Mouse (Mus musculus) cerebellum, postnatal 4 days (tissue): ENCODE measurements around the gene Abhd17c.
"Not testable (repeated sequence)": the region's sequence is repeated elsewhere in the genome, so short reads cannot be mapped to it uniquely, and the experiment has no call there.

Experiments
- DNase-seq, 2 experiments: peaks; one replicate each; pipeline ENCODE4 v3.0.0; 2022; ENCODE audit warnings: low spot score in 2 of 2, mixed read lengths in 1 of 2

Abhd17c gene

DNA sequence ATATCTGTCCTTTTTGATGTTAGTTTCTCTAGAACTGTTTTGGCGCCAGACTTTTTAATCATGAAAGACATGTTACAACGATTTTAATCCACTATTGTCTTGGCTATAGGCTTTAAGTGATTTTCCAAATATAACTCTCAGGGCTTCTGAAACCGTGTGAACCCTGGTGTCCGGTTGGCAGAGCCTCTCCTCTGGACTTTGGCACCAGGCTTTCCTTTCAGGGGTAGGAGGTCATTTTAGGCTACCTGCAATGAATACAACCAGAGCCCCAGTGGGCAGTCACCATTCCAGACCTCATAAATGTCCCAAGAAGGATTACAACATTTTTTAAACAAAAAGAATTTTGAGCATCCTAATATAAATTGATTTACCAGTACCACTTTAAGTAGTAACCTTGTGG is 1.1 kb upstream of the Abhd17c start:
- DNase-seq: no peak

DNA sequence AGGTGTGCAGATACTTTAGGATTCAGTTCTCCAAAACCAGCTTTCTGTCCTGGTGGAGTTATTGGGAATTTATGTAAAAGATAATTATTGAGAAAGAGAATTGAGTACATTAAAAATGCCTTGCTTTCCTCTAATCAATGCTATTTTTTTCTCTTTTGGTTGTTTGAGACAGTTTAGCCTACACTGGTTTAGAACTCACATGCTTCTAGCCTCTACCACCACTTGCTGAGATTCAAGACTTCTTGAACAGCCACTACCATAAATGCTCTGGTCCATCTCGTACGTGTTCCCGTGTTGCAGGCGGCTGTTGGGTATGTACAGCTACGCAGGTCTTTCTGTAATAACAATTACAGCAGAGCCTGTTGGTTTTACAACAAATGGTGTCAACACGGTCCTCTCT is 681 bp upstream of the Abhd17c start:
- no peak for DNase-seq

DNA sequence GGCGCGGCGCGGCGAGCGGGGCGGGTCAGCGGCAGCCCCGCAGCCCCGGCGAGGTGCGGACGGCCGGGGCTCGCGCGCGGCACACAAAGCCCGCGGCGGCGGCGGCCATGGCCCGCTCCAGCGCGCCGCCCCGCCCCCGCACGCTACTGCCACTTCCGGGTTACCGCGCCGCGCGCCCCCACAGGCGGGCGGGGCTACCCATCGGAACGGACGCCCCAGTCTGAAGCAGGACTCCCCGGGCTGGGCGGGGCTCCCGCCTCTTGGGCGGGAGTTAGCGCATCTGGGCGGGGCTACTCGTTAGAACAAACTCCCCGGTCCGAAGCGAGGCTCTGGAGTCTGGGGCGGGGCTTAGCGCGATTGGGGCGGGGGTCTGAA is 254 bp upstream of the Abhd17c start:
- peak; percentile 80 to 93 for DNase-seq

DNA sequence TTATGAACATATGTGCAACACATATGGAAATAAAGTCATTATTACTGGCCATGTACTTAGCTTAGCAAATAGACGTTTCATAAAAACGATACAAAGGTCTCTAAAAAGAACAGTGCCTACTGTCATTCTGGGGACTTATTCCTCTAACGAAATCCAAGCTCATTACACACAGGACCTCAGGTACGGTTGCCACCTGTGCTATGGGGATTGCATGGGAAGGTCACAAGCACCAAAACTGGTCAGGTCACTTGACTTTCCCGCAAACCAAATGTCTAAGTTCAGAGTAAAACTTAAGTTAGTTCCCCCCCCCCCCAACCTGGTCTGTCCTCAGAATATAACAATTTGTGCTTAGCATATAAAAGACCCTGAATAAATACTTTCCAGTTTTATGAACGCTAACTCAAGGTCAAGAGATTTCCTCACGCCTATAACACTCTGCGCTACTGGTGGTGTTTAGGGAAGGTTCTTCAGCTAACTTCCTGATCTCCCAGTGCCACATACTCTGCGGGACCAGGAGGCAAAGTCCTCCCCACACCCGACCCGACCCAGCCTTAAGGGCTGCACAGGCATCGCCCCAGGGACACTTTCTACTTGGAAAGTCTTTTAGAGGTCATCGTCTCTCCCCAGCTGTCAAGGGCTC is 1.2 kb downstream of the Abhd17c start:
- no peak for DNase-seq

DNA sequence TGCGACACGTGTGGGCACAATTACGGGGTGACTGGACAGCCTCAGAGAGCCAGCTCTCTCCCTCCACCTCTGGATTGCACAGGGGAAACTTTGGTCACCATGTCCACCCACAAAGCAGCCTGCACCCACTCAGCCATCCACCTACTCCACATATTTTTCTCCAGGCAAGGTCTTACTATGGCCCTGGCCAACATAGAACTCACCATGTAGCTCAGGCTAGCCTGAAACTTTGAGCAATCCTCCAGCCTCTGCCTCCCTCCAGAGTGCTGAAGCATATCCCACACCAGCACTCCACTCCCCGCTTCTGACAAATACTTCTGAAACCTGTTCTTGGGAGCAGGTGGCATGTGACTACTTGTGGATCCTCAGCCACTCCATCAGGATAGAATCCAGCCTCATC is 1.9 kb downstream of the Abhd17c start:
- DNase-seq: no peak

DNA sequence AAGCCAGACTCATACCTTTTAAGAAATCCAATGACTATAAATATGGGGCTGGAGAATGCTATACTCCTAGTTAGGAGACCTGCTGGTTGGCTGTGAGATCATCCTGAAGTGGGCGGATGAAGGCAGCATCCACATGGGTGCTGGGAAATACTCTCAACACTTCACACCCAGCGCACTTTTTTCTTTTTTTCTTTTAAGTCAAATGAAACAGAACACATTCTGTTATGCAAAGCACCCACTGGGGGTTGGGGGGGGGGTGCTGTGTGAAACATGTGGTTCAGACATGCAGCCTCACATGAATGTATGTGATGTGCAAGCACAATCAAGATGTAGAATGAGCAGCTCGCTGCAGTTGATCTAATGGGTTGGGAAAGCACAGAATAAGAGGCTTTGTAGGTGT is 2.8 kb downstream of the Abhd17c start:
- no peak for DNase-seq

DNA sequence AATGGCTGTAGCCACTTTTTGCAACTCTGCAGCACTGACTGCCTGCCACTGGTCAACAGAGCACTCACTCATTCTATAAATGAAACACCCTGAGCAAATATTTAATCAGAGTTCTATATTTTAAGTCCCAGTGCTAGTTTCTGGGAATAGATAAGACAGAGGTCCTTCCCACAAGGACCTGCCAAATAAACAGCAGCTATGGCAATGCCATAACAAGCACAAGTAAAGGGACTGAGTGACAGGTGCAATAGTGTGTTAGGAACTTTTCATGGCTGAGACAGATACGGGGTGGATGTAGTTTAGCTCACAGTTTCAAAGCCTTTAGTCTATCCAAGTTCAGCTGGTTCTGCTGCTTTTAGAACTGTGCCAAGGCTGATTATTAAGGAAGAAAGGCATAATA is 3.9 kb downstream of the Abhd17c start:
- DNase-seq: no peak

DNA sequence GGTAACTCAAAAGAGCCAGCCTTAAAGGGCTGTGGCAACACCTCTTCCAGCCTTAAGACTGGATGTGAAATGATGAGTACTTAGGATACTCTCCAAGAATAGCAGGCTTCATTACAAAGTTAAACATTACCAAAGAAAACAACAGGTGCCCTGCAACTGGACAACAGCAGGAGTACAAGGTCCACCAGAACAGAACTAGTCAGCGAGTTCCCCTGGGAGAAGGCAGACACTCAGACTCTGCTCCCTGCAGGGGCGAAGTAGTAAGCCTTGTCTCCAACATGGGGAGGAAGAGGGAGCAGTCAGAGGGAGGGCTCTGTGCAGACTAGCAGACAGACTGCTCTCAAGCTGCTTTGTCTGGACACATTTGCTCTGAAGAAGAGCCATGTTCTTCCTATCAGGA is 6.1 kb downstream of the Abhd17c start:
- DNase-seq: no peak

DNA sequence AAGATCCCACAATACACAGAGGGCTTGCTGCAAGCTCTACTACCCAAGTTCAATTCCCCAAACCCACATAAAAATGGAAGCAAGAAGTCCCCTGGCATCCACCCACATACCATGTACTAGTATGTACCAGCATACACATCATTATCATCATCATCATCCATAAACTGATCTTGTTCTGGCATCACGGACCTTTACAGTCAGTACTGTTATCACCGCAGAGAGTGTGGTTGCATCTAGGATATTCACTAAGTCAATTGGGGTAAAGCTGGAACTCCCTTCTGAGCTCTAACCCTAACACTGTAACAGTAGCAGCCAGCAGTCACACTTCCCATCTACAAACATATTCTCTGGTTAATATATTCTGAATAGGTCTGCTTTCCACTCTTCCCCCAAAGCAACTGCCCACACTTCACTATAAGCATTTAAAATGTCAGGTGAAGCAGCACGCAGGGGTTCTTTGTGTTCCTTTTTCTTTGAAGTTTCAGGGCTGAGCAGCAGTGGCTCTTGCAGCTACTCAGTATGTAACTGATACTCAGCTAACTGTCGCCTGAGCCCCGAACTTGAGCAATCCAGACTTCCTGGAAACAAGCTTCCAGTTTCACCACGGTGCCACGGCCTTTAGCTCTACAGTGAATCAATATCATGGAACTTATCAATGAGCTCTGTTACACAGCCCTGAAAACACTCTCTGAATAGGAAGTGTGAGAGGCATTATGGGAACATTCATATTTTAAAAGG is 8.8 kb downstream of the Abhd17c start:
- no peak for DNase-seq

DNA sequence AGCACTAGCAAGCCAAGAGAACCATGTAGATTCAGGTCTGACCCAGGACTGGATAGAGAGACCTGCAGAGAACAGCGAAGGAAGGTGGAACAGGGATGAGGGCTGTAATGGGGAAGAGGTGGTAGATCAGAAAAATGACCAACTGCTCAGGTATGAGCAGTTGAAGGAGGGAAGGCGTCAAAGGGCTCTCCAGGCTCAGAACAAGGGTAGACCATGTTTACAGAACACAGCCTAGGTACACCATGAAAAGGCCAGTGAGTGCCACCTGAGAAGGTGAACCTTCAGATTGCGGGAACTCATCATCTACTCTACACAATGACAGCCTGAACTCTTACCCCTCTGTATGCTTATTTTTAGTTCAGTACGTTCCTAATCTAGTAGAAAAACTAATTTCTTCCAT is 9.5 kb downstream of the Abhd17c start:
- no peak for DNase-seq

DNA sequence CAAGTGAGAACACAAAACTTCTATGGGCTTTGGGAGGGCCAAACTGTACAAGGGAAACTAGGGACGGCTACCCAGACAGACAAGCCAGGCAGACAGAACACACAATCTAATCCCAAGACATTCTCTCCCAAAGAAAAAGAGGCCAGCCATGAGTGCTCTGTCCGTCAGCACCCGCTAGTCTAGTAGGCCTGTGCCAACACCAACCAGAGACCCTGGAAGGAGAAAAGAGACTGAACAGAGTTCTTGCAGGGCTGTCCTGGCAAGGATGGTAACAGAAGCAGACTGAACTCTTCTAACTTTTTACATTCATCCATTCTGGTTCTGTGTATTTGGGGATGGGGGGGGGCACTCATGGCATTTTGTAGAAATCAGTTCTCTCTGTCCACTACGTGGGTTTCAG is 12.1 kb downstream of the Abhd17c start:
- no peak for DNase-seq

DNA sequence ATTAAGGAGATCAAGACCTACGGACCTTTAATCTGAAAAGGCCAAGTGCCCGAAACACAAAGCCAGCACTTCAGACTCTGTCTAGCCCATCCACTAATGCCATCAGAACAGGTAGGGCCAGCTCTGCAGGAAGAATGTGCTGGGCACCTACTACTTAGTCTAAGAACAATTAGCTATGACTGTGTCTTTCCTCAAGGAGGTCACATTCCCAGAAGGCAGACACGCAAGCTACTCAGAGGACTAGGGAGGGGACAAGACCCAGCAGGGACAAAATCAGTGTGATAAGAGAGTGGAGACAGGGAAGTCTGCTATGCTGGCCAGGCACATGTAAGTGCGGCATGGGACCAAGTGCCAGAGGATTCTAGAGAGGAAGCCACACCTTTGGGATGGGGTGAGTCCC is 13.0 kb downstream of the Abhd17c start:
- DNase-seq: no peak

DNA sequence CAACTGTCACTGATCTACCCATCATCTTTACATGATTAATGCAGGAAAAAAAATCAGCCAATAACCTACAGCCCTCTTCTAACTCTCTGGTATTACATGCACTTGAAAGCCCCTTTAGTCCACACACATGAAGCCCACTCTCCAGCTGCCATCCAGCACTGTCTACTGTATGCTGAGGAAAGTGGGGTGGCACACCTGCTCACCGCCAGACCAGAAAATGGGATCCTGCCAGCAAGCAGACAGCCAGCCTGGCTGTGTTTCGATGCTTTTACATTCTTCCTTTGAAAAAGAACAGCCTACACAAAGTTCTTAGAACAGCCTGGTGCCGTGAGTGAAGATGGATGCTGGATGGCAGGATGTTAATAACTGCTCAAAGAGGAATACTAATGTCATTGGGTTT is 13.9 kb downstream of the Abhd17c start:
- no peak for DNase-seq

DNA sequence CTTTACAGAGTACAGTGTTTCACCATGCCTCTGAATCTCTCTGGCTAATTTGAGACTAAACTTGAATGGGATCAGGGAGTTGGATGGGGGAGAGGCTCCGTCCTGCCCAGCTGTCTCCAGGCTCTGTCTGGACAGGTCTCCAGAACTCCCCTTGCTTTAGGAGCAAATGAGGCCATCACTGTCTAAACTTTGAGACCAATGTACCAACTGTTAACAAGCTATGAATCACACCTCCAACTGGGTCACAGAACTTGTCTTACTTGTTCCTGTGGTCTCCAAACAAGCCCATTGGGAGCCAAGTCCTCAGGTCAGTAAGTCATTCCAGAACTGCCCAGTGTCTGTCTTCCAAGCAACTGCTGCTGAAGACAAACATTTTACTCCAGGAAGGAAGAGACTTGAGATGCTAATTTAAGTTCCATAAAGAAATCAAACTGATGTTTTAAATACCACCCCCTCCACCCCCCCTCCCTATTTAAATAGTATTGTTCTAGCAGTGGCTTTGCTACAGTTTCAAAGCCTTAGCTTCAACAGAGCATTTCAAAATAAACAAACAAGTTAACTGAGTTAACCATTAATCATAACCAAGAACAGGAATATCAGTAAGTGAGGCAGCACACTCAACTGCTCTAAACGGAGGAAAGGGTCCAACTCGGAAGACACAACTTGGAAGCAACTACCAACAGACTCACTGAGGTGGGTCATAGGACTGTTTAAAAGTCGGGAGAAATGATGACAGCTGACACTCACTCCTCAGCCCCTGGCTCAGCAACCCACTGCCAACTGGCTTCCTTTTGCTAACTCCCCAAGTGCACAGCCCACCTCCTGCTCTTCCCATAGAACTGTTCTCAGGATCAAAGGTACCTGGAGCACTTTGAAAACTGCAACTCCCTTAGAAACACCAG is 15.6 kb downstream of the Abhd17c start:
- DNase-seq: no peak

DNA sequence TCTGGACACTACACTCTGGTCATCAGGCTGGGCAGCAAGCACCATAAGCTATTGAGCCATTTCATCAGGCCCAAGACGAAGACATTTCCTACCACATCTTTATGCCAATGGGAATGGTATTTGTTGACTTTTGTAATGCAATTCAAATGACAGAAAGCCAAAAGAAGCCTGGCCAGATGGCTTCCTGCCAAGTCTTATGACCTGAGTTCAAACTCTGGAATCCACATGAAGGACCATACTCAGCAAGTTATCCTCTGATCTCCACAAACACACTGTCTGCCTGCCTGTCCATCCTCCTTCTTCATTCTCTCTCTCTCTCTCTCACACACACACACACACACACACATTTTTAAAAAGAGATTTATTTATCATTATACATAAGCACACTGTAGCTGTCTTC is 19.0 kb downstream of the Abhd17c start:
- no peak for DNase-seq

DNA sequence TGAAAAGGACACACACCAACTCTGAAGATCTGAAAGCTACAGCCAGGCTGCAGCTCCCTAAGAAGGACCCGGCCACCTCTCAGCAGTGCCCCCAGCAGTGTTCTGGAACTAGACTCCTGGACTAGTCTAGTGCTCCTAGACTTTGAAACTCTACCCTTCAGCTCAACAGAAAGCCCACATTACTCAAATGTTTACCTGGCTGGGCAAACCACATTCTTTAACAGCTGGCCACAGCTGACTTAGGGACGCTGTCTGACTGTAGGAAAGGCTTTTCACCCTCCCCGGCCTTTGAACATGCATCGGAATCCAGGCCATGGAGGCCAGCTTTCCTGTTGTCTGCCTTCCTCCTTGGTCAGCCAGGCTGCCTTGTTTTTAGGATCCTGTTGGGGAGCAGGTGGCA is 20.0 kb downstream of the Abhd17c start:
- DNase-seq: no peak

DNA sequence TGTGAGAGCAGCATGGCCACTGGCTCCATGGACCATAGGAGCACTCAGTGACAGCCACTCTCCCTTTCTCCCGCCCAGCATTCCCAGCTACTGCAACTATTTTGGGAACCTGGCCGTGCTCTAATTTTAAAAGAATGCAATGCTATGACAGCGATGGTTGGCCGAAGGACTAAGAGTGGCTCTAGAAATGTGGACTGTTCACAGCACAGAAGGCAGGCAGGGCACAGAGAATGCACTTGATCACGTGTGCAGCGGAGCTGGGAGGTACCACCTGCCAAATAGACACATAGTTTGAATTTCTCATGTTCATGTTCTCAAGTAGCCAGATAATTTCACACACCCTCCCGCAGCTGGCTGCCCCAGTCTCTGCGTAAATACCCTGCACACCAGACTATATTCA is 23.0 kb downstream of the Abhd17c start:
- DNase-seq: no peak

DNA sequence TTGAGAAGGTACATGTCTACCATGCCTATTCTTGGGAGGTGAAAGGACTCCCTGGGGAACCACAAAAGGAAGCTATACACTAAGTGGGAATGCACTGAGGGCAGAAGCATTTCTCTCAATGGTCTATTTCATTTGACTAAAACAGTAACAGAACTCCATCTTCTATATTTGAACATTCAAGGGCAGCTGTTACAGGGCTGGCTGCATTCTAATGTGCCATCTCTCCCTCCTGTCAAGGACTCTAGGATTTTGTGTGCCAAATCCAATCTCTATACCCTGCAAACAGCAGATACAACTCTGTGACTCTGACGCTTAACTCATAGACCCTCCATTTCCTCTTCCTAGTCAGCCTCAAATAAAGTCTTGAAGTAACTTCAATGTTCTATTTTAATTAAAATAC is 26.0 kb downstream of the Abhd17c start:
- no peak for DNase-seq

DNA sequence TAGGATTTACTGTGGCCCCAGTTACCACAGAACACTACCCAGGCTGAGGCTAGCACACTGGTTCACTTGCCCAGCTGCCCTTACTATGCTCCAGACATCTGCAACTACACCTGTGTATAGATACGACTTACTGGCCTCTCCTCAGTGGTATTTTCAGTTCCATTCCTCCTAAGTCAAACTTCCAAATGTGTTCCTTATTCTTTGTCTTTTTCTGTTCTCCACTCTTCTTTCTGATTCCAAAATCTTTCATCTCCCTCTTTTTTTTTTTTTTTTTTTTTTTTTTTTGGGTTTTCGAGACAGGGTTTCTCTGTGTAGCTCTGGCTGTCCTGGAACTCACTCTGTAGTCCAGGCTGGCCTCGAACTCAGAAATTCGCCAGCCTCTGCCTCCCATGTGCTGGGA is 28.0 kb downstream of the Abhd17c start:
- not testable (repeated sequence) for DNase-seq

DNA sequence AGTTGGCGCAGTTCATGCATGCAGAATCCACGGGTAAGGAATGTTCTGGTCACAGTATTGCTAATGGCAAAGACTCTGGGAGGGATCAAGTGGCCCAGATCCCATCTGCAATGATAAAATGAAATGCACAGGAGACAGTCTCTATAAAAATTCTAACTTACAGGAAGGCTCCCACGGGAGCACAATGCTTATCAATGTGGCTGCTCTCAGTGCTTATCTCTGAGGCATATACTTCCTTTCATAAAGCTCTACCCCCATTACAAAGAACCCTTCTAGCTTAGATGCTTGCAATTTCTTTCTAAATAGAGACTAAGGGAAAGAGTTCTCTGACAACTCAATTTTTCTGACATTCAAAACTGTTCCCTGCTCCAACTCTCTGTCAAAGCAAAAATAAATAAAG is 29.9 kb downstream of the Abhd17c start:
- DNase-seq: no peak

DNA sequence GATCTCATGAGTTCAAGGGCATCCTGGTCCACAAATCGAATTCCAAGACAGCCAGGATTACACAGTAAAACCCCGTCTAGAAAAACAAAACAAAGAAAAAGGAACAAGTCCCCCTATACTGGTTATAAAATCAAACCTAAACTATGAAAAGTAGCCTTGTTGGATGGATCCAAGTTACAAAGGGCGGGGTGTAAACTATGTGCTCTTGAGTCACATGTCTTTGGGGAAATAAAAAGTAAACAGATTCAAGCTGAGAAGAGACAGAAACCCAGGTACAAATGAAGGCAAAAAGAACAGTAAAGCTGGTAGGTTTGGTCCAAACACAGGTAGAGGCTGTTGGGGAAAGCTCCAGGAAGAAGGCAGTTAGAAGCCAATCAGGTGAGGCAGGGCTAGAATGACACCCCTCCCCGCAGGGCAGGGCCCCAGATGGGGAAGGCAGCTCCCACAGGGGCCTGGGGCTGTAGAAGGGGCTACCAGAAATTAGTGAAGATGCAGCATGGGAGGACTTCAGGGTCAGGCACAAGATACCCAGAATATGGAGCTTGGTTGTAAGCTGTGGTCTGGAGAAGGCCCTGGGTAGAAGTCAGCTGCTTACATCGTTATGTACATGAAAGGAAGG is 31.4 kb downstream of the Abhd17c start:
- DNase-seq: no peak
